Mouse (Mus musculus) liver, postnatal 0 days (tissue): ENCODE measurements around the gene Fbln2.

Experiments used
- CTCF ChIP-seq: sonication (generic); IDR thresholded peaks from 2 replicates; pipeline ENCODE4 v1.5.1; 2016; ENCODE audit warnings: antibody characterized with exemption, low read depth
- EP300 ChIP-seq: IDR thresholded peaks from 2 replicates; pipeline ENCODE4 v1.6.1; 2016; ENCODE audit warnings: antibody characterized with exemption, low read depth, mild to moderate bottlenecking

- TF ChIP-seq CTCF (no peak), EP300 (no peak)
Observed at GRCm38 (mm10) chr6:91301839-91302238, 89.6 kb downstream of the Fbln2 start.
